Mouse (Mus musculus): ENCODE results near the gene Myo1d.

GRCm38 (mm10) chr11:80711336-80711735, 68.5 kb downstream of the Myo1d start:
- TF ChIP-seq POLR2A (IDR thresholded peaks at IDR 0.05; ENCODE audit: borderline replicate concordance, extremely low read depth, low read depth, low read length) (no peak), CTCF (IDR thresholded peaks at IDR 0.05; ENCODE audit: insufficient read depth, low read length) (no peak)
